Mouse (Mus musculus) forebrain, embryonic 16.5 days (tissue): ENCODE measurements around the gene Amn1. TPM values are rescaled to one million over a fixed set of nuclear protein-coding genes. Genes with fewer than 3 reads are reported as not detected.
"Not testable (repeated sequence)": the region's sequence is repeated elsewhere in the genome, so short reads cannot be mapped to it uniquely, and the experiment has no call there.

ENCODE experiments used
- ATAC-seq: fragments of 200-750 bp; cut with Nextera tagmentation; 2 replicates; pipeline ENCODE4 v1.8.0; 2017; ENCODE audit warnings: mild to moderate bottlenecking, moderate library complexity
- H3K27ac ChIP-seq: fragments of 300-500 bp; sonication (generic); 2 replicates; pipeline ENCODE4 v1.5.1; 2014; ENCODE audit warnings: low read length, control low read depth
- H3K27me3 ChIP-seq: fragments of 300-500 bp; sonication (generic); replicated peaks from 2 replicates; pipeline ENCODE4 v1.6.1; 2014; ENCODE audit warnings: low read length; ENCODE audit not compliant: control insufficient read depth, insufficient read depth
- H3K36me3 ChIP-seq: fragments of 300-500 bp; sonication (generic); 2 replicates; pipeline ENCODE4 v1.6.1; 2014; ENCODE audit not compliant: control insufficient read depth, insufficient read depth
- H3K4me1 ChIP-seq: fragments of 300-500 bp; sonication (generic); replicated peaks from 2 replicates; pipeline ENCODE4 v1.6.1; 2014; ENCODE audit warnings: low read length; ENCODE audit not compliant: control insufficient read depth, insufficient read depth
- H3K4me2 ChIP-seq: fragments of 300-500 bp; sonication (generic); 2 replicates; pipeline ENCODE4 v1.6.1; 2014; ENCODE audit warnings: mild to moderate bottlenecking, low read length, control low read depth
- H3K4me3 ChIP-seq: fragments of 300-500 bp; sonication (generic); replicated peaks from 2 replicates; pipeline ENCODE4 v1.5.1; 2014; ENCODE audit warnings: mild to moderate bottlenecking, low read length, control low read depth
- H3K9ac ChIP-seq: fragments of 300-500 bp; sonication (generic); replicated peaks from 2 replicates; pipeline ENCODE4 v1.6.1; 2014; ENCODE audit warnings: low read depth, low read length, control low read depth
- H3K9me3 ChIP-seq: fragments of 300-500 bp; sonication (generic); 2 replicates; pipeline ENCODE4 v1.6.1; 2016; ENCODE audit warnings: low read length; ENCODE audit not compliant: control insufficient read depth
- WGBS: fragments of 180-500 bp; shearing (Covaris S2); extraction: QIAGEN DNeasy Blood & Tissue Kit; methylation state at CpG from one replicate; pipeline ENCODE4 v1.1.7; 2014; 5-methylcytosine and 5-hydroxymethylcytosine counted together
- polyA plus RNA-seq: library from polyadenylated mRNA; unstranded; fragments of >200 nt; fragmentation: Nextera tagmentation; extraction: Ambion mirVana; gene quantifications from 2 replicates; pipeline ENCODE4 v1.2.1, GENCODE M21; 2015

Gene Amn1
- polyA plus RNA-seq, 1 experiment from 2014 or later: 108 TPM

DNA sequence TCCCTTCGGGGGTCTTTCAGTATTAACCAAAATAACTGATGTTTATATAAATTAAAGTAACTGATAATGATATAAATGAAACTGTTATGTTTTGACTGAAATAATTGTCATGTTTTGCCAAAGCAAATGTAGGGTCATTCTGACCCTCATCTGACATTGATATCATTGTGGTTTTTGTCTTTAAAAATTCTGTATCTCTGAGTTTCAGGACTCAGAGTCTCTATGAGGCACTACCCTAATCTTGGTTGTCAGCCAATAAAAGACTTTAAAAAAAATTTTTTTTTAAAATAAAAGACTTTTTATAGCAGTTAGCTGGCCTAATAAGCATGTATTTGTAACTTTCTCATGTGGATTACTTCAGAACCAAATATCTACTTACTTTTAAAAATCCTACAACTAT is 20.8 kb downstream of the Amn1 start:
- Histone ChIP-seq H3K4me2 (no peak overlapping the region), H3K27me3 (no peaks in the 10 kb centered on the region), H3K27ac (no peak overlapping the region), H3K36me3 (peaks cover 19% of the 10 kb centered on the region), H3K4me3 (no peak overlapping the region), H3K9me3 (no peaks in the 10 kb centered on the region), H3K9ac (no peak overlapping the region), H3K4me1 (no peaks in the 10 kb centered on the region)
- no peak for ATAC-seq
- 100% methylated on average over 1 of the region's 1 CpGs for WGBS

DNA sequence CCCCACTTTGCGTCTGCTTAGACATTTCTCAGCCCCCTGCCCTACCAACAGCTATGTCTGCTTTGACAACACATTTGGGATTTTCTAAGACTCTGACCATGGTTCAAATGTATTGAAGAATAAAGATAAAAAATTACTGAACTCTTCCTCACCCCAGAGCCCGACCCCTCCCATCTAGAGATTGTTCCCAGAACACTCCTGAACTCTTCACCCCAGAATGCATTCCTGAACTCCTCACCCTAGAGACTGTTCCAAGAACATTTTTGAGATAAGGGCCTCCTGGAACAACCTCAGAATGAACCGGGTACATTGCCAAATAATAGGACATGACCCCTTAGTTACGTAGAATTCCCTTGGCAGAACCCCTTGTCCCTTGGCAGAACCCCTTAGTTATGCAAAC is 21.5 kb downstream of the Amn1 start:
- not testable (repeated sequence) for H3K4me1 ChIP-seq, H3K9ac ChIP-seq, H3K4me2 ChIP-seq, ATAC-seq, H3K9me3 ChIP-seq, H3K27ac ChIP-seq, H3K4me3 ChIP-seq, H3K27me3 ChIP-seq
- H3K36me3 ChIP-seq: peaks cover 20% of the 10 kb centered on the region
- 94% methylated on average over 3 of the region's 4 CpGs for WGBS

GRCm38 (mm10) chr6:149155031-149155841 is 33.3 kb downstream of the Amn1 start:
- Histone ChIP-seq H3K9me3 (no peaks in the 10 kb centered on the region), H3K9ac (no peak overlapping the region), H3K4me1 (no peaks in the 10 kb centered on the region), H3K36me3 (peaks cover 10% of the 10 kb centered on the region), H3K27me3 (no peaks in the 10 kb centered on the region), H3K27ac (no peak overlapping the region), H3K4me3 (no peak overlapping the region), H3K4me2 (no peak overlapping the region)
- no peak for ATAC-seq
- WGBS: 80% methylated on average over 3 of the region's 3 CpGs

GRCm38 (mm10) chr6:149154116-149155030 is 34.1 kb downstream of the Amn1 start:
- no peak overlapping the region for H3K4me2 ChIP-seq
- 12% methylated on average over 8 of the region's 8 CpGs for WGBS
- H3K36me3 ChIP-seq: peaks cover 10% of the 10 kb centered on the region
- H3K9me3 ChIP-seq: no peaks in the 10 kb centered on the region
- no peaks in the 10 kb centered on the region for H3K27me3 ChIP-seq
- no peaks in the 10 kb centered on the region for H3K4me1 ChIP-seq
- no peak overlapping the region for H3K9ac ChIP-seq
- H3K4me3 ChIP-seq: no peak overlapping the region
- no peak overlapping the region for H3K27ac ChIP-seq
- ATAC-seq: no peak

DNA sequence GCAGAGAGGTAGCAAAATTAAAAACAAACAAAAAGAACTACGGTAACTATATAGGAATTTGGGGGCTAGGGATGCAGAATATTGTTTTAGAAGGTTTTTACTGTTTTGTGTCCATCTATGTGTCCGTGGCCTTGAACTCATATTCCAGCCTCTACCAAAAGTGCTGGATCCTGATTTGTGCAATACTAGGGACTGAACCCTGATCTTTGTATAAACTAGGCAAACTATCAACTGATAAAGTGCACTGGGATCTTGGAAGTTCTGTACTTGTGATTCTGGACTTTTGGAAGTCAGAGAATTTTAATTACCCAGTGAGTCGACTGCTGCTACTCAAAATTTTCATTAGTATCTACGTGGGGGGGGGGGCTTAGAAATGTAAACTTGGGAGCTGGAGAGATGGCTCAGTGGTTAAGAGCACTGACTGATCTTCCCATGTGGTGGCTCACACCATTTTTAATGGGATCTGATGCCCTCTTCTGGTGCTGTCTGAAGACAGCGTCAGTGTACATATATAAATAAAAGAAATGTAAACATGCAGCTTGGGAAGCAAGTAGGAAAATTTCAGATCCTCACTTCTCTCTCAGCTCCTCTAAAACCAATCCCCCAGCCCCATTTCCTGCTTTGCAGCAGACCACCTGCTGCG is 34.9 kb downstream of the Amn1 start:
- H3K27me3 ChIP-seq: no peaks in the 10 kb centered on the region
- WGBS: 42% methylated on average over 6 of the region's 6 CpGs

GRCm38 (mm10) chr6:149152119-149152518 is 36.4 kb downstream of the Amn1 start:
- Histone ChIP-seq H3K4me3 (no peak overlapping the region), H3K36me3 (peaks cover 9% of the 10 kb centered on the region; the same call in 1 of the 2 replicates), H3K27ac (no peak overlapping the region), H3K9ac (no peak overlapping the region), H3K27me3 (no peaks in the 10 kb centered on the region), H3K9me3 (no peaks in the 10 kb centered on the region), H3K4me1 (no peaks in the 10 kb centered on the region), H3K4me2 (no peak overlapping the region)
- no peak for ATAC-seq
- WGBS: 93% methylated on average over 2 of the region's 2 CpGs

More for the DNA sequence above, 34.9 kb downstream of the Amn1 start:
- H3K36me3 ChIP-seq: peaks cover 10% of the 10 kb centered on the region; the same call in 1 of the 2 replicates
- H3K9me3 ChIP-seq: no peaks in the 10 kb centered on the region
- ATAC-seq: no peak
- H3K9ac ChIP-seq: no peak overlapping the region
- no peaks in the 10 kb centered on the region for H3K4me1 ChIP-seq
- no peak overlapping the region for H3K4me2 ChIP-seq
- no peak overlapping the region for H3K4me3 ChIP-seq
- no peak overlapping the region for H3K27ac ChIP-seq

DNA sequence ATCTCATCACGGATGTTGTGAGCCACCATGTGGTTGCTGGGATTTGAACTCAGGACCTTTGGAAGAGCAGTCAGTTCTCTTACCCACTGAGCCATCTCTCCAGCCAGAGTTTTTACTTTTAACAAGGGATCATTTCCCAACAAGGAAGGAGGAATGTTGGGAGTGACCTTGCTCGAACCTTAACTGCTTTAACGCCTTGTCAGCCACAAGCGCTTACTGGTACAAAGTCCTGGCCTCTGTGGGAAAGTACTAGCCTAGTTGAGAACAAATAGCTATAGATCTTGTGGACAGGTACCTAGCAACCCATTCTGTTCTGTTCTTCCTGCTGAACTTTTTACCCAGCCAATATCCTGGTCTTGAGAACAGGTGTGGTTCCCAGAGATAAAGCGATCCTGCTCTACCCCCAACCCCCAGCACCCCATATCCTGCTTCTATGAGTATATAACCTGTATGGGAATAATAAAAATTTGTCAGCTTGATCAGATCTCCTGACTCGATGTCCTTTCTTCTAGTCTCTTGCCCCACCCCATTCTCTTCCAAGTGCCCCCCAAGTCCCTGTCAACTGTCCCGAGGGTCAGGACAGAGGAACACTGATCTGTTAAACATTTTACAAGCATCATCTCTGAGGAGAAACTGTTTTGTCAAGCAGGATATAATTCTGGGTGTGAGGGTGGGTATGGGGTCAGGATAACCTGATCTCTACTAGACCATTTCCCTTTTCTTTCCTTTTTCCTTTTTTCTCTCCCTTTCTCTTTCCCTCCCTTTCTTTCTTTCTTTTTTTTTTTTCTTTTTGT is 39.9 kb downstream of the Amn1 start:
- Histone ChIP-seq H3K36me3 (no peaks in the 10 kb centered on the region), H3K4me1 (no peaks in the 10 kb centered on the region)
- no peak for ATAC-seq

DNA sequence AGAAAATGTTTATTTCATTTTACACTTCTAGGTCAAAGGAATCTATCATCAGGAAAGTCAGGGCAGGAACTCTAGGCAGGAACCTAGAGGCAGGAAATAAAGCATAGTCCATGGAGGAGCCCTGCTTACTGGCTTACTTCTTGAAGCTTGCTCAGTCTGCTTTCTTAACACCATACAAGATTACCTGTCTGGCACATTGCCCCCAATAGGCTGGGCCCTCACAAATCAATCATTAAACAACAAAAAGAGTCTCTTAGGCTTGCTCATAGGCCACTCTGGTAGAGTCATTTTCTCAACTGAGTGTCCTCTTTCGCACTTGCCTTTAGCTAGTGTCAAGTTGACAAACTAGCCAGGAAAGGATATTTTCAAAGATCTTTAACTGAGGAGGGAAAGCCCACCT is 43.4 kb downstream of the Amn1 start:
- Histone ChIP-seq H3K4me1 (peaks cover 6% of the 10 kb centered on the region), H3K27me3 (no peaks in the 10 kb centered on the region), H3K9me3 (no peaks in the 10 kb centered on the region), H3K4me3 (no peak overlapping the region), H3K4me2 (no peak overlapping the region), H3K27ac (no peak overlapping the region), H3K9ac (no peak overlapping the region), H3K36me3 (no peaks in the 10 kb centered on the region)
- no peak for ATAC-seq
- WGBS: 96% methylated on average over 1 of the region's 1 CpGs

More for the DNA sequence above, 39.9 kb downstream of the Amn1 start:
- H3K27ac ChIP-seq: no peak overlapping the region
- no peak overlapping the region for H3K4me3 ChIP-seq
- H3K9me3 ChIP-seq: no peaks in the 10 kb centered on the region
- 91% methylated on average over 7 of the region's 7 CpGs for WGBS
- no peak overlapping the region for H3K9ac ChIP-seq
- H3K27me3 ChIP-seq: no peaks in the 10 kb centered on the region
- no peak overlapping the region for H3K4me2 ChIP-seq
